Mouse (Mus musculus): ENCODE results near the gene Hmcn1. TPM values are rescaled to one million over a fixed set of nuclear protein-coding genes. Genes with fewer than 3 reads are reported as not detected.
A peak's percentile ranks its signal among the peaks of the same experiment; 100 is the strongest.

Gene Hmcn1
- polyA plus RNA-seq, 1 experiment from 2014 or later = 8.1 TPM

DNA sequence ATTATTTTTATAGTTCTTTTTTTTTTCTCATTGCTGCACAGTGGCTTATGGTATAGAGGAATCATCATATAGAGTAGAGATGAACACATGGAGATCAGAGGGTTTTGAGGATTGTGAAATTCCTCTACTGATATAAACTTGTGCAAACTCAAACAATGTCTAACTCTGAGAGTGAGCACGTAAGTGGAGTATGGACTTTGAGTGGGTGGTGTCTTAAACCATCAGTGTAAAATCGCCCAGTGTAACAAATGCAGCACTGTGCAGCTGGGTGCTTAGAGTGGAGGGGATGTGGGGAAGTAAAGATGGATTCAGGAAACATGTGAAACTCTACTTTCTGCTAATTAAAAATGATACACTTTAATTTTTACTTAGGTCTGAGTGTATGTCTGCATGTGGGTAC is 408.8 kb downstream of the Hmcn1 start:
- no peak overlapping the region for H3K4me2 ChIP-seq
- ATAC-seq (ENCODE audit: low FRiP score) = no peak
- H3K27ac ChIP-seq = no peak overlapping the region
- H3K27me3 ChIP-seq = peaks cover 14% of the 10 kb centered on the region
- no peaks in the 10 kb centered on the region for H3K36me3 ChIP-seq (replicated peaks)
- 86% methylated on average over 2 of the region's 2 CpGs for WGBS
- H3K4me3 ChIP-seq (replicated peaks) = no peak overlapping the region
- H3K4me1 ChIP-seq = 0 out of 2 replicates have a peak, but pooled peaks cover 6% of the 10 kb centered on the region
- no peak overlapping the region for H3K9ac ChIP-seq
- H3K9me3 ChIP-seq = no peaks in the 10 kb centered on the region

DNA sequence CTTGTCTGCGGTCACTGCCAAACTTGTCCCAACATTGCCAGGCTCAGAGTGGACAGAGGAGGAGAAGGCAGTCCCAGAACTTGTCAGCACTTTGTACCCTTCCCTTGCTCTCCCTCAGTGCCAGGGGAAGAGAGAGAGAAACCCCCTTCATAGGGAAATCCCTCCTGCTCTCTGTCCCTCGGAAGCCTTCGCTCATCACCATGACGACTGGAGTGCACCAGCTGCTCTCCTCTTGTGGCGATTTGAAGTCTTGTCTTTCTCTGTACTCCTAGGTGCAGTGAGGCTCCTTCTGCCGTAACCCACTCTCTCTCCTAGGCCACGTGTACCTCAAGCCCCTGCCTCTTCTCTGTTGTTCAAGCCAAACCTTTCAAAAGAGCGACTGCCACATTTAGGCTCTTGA is 409.5 kb downstream of the Hmcn1 start:
- Histone ChIP-seq H3K9ac (no peak overlapping the region), H3K27ac (no peak overlapping the region), H3K4me3 (replicated peaks) (no peak overlapping the region), H3K27me3 (peaks cover 14% of the 10 kb centered on the region), H3K4me2 (no peak overlapping the region), H3K4me1 (0 out of 2 replicates have a peak, but pooled peaks cover 6% of the 10 kb centered on the region), H3K9me3 (no peaks in the 10 kb centered on the region), H3K36me3 (replicated peaks) (no peaks in the 10 kb centered on the region)
- 0 out of 2 replicates have a peak, but pooled peaks have one; percentile 34 for ATAC-seq (ENCODE audit: low FRiP score)
- 39% methylated on average over 8 of the region's 8 CpGs for WGBS

GRCm38 (mm10) chr1:150580561-150580960 is 412.7 kb downstream of the Hmcn1 start:
- H3K4me3 ChIP-seq (replicated peaks) = no peak overlapping the region
- no peaks in the 10 kb centered on the region for H3K9me3 ChIP-seq
- H3K27me3 ChIP-seq = peaks cover 14% of the 10 kb centered on the region
- no peak for ATAC-seq (ENCODE audit: low FRiP score)
- H3K4me1 ChIP-seq = 0 out of 2 replicates have a peak, but pooled peaks cover 6% of the 10 kb centered on the region
- no peak overlapping the region for H3K4me2 ChIP-seq
- 93% methylated on average over 7 of the region's 7 CpGs for WGBS
- no peak overlapping the region for H3K27ac ChIP-seq
- H3K9ac ChIP-seq = no peak overlapping the region
- no peaks in the 10 kb centered on the region for H3K36me3 ChIP-seq (replicated peaks)

- Histone ChIP-seq H3K4me3 (replicated peaks) (no peak overlapping the region), H3K4me2 (no peak overlapping the region), H3K9ac (no peak overlapping the region), H3K36me3 (replicated peaks) (no peaks in the 10 kb centered on the region), H3K27ac (no peak overlapping the region), H3K27me3 (no peaks in the 10 kb centered on the region), H3K9me3 (no peaks in the 10 kb centered on the region), H3K4me1 (no peaks in the 10 kb centered on the region)
- 86% methylated on average over 8 of the region's 8 CpGs for WGBS
- no peak for ATAC-seq (ENCODE audit: low FRiP score)
These were observed 419.8 kb downstream of the Hmcn1 start for GRCm38 (mm10) chr1:150573407-150573806.

DNA sequence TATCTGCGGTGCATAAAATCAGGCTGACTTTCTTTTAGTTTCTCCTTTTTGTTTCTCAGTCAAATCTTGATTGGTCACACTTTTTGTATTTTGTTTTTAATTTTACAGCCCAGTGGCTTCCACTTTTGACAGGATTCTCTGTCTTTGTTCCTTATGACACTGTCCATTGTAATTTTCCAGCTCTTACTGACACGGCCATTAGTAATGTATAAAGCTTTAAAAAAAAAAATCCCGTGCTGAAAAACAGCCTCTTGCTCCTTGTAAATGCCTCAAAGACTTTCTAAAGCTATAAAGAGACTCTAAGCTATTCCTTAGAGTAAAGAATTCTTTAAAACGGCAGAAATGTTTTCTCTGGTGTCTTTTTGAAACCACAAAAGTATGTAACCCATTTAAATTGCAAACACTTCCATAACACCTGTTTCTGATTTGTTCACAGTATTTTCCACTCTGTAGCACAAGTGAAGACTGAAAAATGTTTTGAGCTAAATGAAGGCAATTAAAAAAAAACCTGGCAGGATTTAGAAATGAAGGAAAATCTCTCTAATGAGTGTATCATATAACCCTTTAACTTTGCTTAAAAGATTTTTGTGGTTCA is 422.6 kb downstream of the Hmcn1 start:
- Histone ChIP-seq H3K27ac (no peak overlapping the region), H3K9ac (no peak overlapping the region), H3K4me1 (no peaks in the 10 kb centered on the region), H3K27me3 (no peaks in the 10 kb centered on the region), H3K4me3 (replicated peaks) (no peak overlapping the region), H3K4me2 (no peak overlapping the region), H3K36me3 (replicated peaks) (no peaks in the 10 kb centered on the region), H3K9me3 (no peaks in the 10 kb centered on the region)
- 3% methylated on average over 4 of the region's 4 CpGs for WGBS
- no peak for ATAC-seq (ENCODE audit: low FRiP score)

DNA sequence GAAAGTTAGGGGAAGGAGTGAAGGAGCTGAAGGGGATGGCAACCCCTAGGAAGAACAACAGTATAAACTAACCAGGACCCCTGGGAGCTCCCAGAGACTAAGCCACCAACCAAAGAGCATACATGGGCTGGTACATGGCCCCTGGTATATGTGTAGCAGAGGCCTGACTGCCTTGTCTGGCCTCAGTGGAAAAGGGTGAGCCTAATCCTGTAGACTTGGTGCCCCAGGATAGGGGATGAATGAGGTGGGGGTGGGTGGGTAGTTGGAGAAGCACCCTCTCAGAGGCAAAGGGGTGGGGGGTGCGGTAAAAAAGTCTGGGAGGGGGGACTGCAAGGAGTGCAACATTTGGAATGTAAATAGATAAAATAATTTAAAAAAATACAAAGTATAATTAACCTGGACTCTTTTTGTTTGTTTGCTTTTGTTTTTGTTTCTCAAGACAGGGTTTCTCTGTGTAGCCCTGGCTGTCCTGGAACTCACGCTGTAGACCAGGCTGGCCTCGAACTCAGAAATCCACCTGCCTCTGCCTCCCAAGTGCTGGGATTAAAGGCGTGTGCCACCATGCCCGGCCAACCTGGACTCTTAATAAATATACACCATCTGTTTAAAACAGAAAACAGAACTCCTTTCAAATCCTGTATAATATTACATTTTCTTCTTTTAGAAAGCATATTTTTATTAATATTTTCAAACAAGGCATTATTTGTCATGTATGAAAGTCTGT is 423.3 kb downstream of the Hmcn1 start:
- no peak for ATAC-seq (ENCODE audit: low FRiP score)
- Histone ChIP-seq H3K27ac (no peak overlapping the region), H3K9ac (no peak overlapping the region), H3K4me1 (no peaks in the 10 kb centered on the region), H3K36me3 (replicated peaks) (no peaks in the 10 kb centered on the region), H3K4me3 (replicated peaks) (no peak overlapping the region), H3K4me2 (no peak overlapping the region), H3K9me3 (no peaks in the 10 kb centered on the region), H3K27me3 (no peaks in the 10 kb centered on the region)
- WGBS = 76% methylated on average over 5 of the region's 5 CpGs

DNA sequence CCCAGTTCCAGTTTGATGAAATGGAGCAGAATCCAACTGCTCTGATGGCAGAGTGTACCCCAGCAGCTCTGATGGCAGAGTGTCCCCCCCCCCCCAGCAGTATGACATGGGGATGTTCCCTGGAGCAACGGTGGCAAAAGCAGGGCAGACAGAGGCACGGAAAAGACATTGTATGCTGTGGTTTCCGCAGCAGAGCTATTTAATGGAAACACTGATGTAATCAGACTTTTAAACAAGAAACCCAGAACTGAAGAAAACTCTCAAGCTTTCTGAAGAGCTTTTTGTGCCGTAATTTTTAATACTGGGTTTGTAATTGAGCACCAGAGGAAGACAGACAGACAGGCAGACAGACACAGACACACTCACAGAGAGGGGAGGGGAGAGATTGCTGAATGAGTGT is 426.9 kb downstream of the Hmcn1 start:
- Histone ChIP-seq H3K4me2 (no peak overlapping the region), H3K27me3 (no peaks in the 10 kb centered on the region), H3K4me1 (no peaks in the 10 kb centered on the region), H3K27ac (no peak overlapping the region), H3K9me3 (no peaks in the 10 kb centered on the region), H3K36me3 (replicated peaks) (no peaks in the 10 kb centered on the region), H3K9ac (no peak overlapping the region), H3K4me3 (replicated peaks) (no peak overlapping the region)
- ATAC-seq (ENCODE audit: low FRiP score) = no peak
- WGBS = 70% methylated on average over 4 of the region's 4 CpGs

DNA sequence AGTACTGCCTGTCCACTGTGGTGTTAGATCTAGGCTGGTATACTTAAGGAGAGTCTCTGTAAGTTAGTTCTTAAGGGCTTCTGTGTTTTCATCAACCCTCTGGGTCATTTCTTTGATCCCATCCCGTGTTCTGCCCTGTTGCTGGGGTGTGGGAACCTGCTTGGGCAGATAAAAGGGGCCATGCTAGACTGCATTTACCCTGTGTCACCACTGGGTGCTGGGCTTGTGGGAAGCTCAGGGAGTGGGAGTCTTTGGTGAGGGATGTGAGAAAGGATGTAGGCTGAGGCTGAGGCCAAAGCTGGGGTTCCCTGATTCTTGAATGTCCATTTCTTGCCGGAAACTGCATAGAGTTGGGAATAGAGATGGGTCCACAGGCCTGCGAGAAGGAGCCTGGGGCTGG is 436.6 kb downstream of the Hmcn1 start:
- ATAC-seq (ENCODE audit: low FRiP score) = no peak
- Histone ChIP-seq H3K36me3 (replicated peaks) (no peaks in the 10 kb centered on the region), H3K4me3 (replicated peaks) (no peak overlapping the region), H3K9ac (no peak overlapping the region), H3K4me1 (no peaks in the 10 kb centered on the region), H3K27me3 (no peaks in the 10 kb centered on the region), H3K9me3 (no peaks in the 10 kb centered on the region), H3K4me2 (no peak overlapping the region), H3K27ac (no peak overlapping the region)
- 76% methylated on average over 3 of the region's 3 CpGs for WGBS

DNA sequence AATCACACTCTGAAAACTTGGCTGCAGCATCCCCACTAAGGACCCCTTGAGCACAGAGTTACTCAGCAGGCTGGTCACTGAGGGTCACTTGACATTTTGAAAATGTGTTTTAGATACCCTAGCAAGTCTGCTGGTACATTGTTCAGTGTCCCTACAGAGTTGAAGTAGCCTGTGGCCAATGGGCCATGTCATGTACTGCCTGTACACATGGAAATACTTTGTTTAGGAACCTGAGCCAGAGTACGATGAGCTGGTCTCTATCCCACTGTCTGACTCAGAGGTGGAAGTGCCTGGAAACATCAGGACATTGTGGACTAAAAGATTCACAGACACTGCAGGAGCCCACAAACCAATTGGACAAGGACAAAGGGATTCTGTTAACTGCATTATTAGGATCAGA is 441.8 kb downstream of the Hmcn1 start:
- no peak for ATAC-seq (ENCODE audit: low FRiP score)
- no peak overlapping the region for H3K9ac ChIP-seq
- H3K4me1 ChIP-seq = no peaks in the 10 kb centered on the region
- WGBS = 89% methylated on average over 1 of the region's 1 CpGs
- no peak overlapping the region for H3K27ac ChIP-seq
- H3K9me3 ChIP-seq = no peaks in the 10 kb centered on the region
- no peak overlapping the region for H3K4me2 ChIP-seq
- no peaks in the 10 kb centered on the region for H3K27me3 ChIP-seq
- H3K4me3 ChIP-seq (replicated peaks) = no peak overlapping the region
- H3K36me3 ChIP-seq (replicated peaks) = no peaks in the 10 kb centered on the region

DNA sequence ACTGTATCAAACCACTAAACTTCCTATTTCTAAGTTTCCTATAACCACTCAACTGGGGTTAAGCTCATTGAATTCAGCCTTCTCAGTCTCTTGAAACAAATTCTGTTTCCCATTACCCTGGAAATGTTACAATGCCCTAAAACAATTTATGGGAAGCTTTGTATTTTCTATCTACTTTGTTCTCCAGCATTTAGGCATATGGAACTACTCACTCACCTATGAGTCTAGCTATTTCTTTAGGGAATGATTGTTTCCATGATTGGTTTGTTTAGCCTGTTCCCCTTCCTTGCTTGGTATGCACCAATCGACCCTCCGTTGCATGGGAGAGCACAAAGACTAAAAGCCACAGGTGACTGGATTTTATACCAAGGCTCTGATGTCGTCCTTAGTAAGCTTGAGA is 446.8 kb downstream of the Hmcn1 start:
- 80% methylated on average over 3 of the region's 3 CpGs for WGBS
- H3K4me1 ChIP-seq = no peaks in the 10 kb centered on the region
- no peak for ATAC-seq (ENCODE audit: low FRiP score)
- H3K27me3 ChIP-seq = no peaks in the 10 kb centered on the region
- no peak overlapping the region for H3K4me3 ChIP-seq (replicated peaks)
- H3K9ac ChIP-seq = no peak overlapping the region
- no peaks in the 10 kb centered on the region for H3K36me3 ChIP-seq (replicated peaks)
- no peak overlapping the region for H3K4me2 ChIP-seq
- H3K27ac ChIP-seq = no peak overlapping the region
- no peaks in the 10 kb centered on the region for H3K9me3 ChIP-seq

- Histone ChIP-seq H3K9me3 (no peaks in the 10 kb centered on the region), H3K27me3 (no peaks in the 10 kb centered on the region), H3K4me2 (no peak overlapping the region), H3K4me1 (peaks cover 10% of the 10 kb centered on the region), H3K27ac (no peak overlapping the region), H3K9ac (no peak overlapping the region), H3K4me3 (replicated peaks) (no peak overlapping the region), H3K36me3 (replicated peaks) (no peaks in the 10 kb centered on the region)
- 8% methylated on average over 5 of the region's 5 CpGs for WGBS
- ATAC-seq (ENCODE audit: low FRiP score) = peak; percentile 89
These were observed 453.0 kb downstream of the Hmcn1 start for GRCm38 (mm10) chr1:150540267-150540666.

- no peaks in the 10 kb centered on the region for H3K27me3 ChIP-seq
- H3K9ac ChIP-seq = no peak overlapping the region
- H3K4me1 ChIP-seq = peaks cover 11% of the 10 kb centered on the region
- H3K27ac ChIP-seq = no peak overlapping the region
- no peaks in the 10 kb centered on the region for H3K9me3 ChIP-seq
- H3K4me3 ChIP-seq (replicated peaks) = no peak overlapping the region
- WGBS = 72% methylated on average over 6 of the region's 6 CpGs
- no peak overlapping the region for H3K4me2 ChIP-seq
- H3K36me3 ChIP-seq (replicated peaks) = no peaks in the 10 kb centered on the region
- ATAC-seq (ENCODE audit: low FRiP score) = no peak
These were observed 455.7 kb downstream of the Hmcn1 start for GRCm38 (mm10) chr1:150537410-150538128.

Data from forebrain, embryonic 12.5 days (tissue).